Mouse (Mus musculus): ENCODE results near the gene Themis2.
A peak's percentile ranks its signal among the peaks of the same experiment; 100 is the strongest.

DNA sequence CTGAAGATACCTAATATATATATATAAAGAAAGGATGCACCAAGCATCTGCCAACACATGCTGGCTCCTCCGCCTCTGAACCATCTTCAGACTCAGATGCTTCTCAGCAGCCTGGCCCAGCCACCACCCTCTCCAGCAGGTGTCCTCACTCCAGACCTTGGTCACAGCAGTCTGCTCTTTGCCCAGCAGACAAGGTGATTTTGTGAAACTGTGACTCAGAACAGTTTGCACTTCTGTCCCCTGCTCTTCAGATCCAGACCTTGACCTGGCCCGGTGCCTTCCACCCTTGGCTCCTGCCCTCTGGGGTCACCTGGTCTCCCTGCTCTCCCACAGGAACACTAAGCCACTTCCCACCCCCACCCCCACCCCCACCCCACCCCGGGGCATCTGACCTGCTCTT is 60.3 kb downstream of the Themis2 start:
- no peak for TF ChIP-seq MXI1 (IDR thresholded peaks at IDR 0.05; ENCODE audit: low read depth, low read length)
- TF ChIP-seq CTCF (conservative IDR thresholded peaks at IDR 0.05 in 1 of 2, IDR thresholded peaks at IDR 0.05 in 1 of 2; ENCODE audit: low read depth in 2 of 2, low read length in 2 of 2), result peak in 1 of 2 experiments; percentile 63; a peak in 2 of 4 replicates
- no peak for TF ChIP-seq HCFC1 (IDR thresholded peaks at IDR 0.05; ENCODE audit: low read depth, low read length)
- no peak for TF ChIP-seq MAX (IDR thresholded peaks at IDR 0.05; ENCODE audit: low read length)
- TF ChIP-seq POLR2A (IDR thresholded peaks at IDR 0.05; ENCODE audit: low read depth, low read length), result no peak
- no peak for TF ChIP-seq MAFK (IDR thresholded peaks at IDR 0.05; ENCODE audit: insufficient replicate concordance, low read length)
- TF ChIP-seq SMC3 (IDR thresholded peaks at IDR 0.05; ENCODE audit: low read depth, low read length), result peak; percentile 61
- TF ChIP-seq EP300 (IDR thresholded peaks at IDR 0.05; ENCODE audit: low read length), result no peak
- TF ChIP-seq UBTF (IDR thresholded peaks at IDR 0.05; ENCODE audit: low read depth, low read length), result no peak
- no peak for TF ChIP-seq KAT2A (IDR thresholded peaks at IDR 0.05; ENCODE audit: insufficient replicate concordance, low read length)

Data from CH12.LX (cell line).